ENCODE assay signal across 9 mouse cellular contexts in genomic region chr12:12527366-12527765, GRCm38 (mm10).
DNase-seq lines count a peak whose midpoint lies in the region; ATAC-seq and TF ChIP-seq lines count a peak whose summit lies in the region.
"Had no signal": no experiment of that assay in that cellular context is flagged by ENCODE, and none has a peak within 500 bp of the region (broad histone marks: within the 10 kb centered on the region; RNA-seq: fewer than 3 reads in every experiment).

No protein-coding gene starts in this region.

- DNase-seq in kidney, adult 11 months = peak; percentile 33
- DNase-seq in forebrain, postnatal 0 days = peak; percentile 43
- DNase-seq in midbrain, embryonic 14.5 days = peak; percentile 22
- no peak for DNase-seq in spleen, postnatal 4 days (ENCODE audit: low spot score in 2 of 2)
- no peak for DNase-seq in cerebellum, adult 11-12 months
- no peak for DNase-seq in gastrocnemius, postnatal 10 days
- DNase-seq: right cerebral cortex, postnatal 14 days had no signal

- H3K27ac ChIP-seq in kidney, embryonic 14.5 days (ENCODE audit: low read depth, low read length) = no peak overlapping the region
- H3K27ac ChIP-seq in forebrain, postnatal 0 days (ENCODE audit: low read depth, low read length) = no peak overlapping the region
- H3K27ac ChIP-seq in intestine, embryonic 16.5 days (ENCODE audit: low read length) = no peak overlapping the region
- peak overlapping the region; percentile 6; the same call in 1 of the 2 replicates for H3K27ac ChIP-seq in midbrain, embryonic 14.5 days (replicated peaks; ENCODE audit: low read depth, low read length)

- H3K9ac ChIP-seq in kidney, embryonic 14.5 days (ENCODE audit: low read depth, low read length) = no peak overlapping the region
- no peak overlapping the region for H3K9ac ChIP-seq in forebrain, postnatal 0 days
- no peak overlapping the region for H3K9ac ChIP-seq in intestine, embryonic 16.5 days (ENCODE audit: low read depth, low read length)
- H3K9ac ChIP-seq in midbrain, embryonic 14.5 days (replicated peaks; ENCODE audit: low read length) = no peak overlapping the region

- no peaks in the 10 kb centered on the region for H3K9me3 ChIP-seq in kidney, embryonic 14.5 days (ENCODE audit: control insufficient read depth, low read length)
- no peaks in the 10 kb centered on the region for H3K9me3 ChIP-seq in forebrain, postnatal 0 days (ENCODE audit: low read length)
- H3K9me3 ChIP-seq in intestine, embryonic 16.5 days (ENCODE audit: control insufficient read depth, low read length) = no peaks in the 10 kb centered on the region
- no peaks in the 10 kb centered on the region for H3K9me3 ChIP-seq in midbrain, embryonic 14.5 days (ENCODE audit: control insufficient read depth, low read length)

- 70% methylated on average over 3 of the region's 3 CpGs for WGBS in kidney, embryonic 14.5 days
- 18% methylated on average over 3 of the region's 3 CpGs for WGBS in forebrain, postnatal 0 days
- 67% methylated on average over 3 of the region's 3 CpGs for WGBS in intestine, embryonic 16.5 days
- WGBS in midbrain, embryonic 14.5 days = 73% methylated on average over 3 of the region's 3 CpGs

- no peak overlapping the region for H3K4me3 ChIP-seq in kidney, embryonic 14.5 days (ENCODE audit: low read length)
- no peak overlapping the region for H3K4me3 ChIP-seq in forebrain, postnatal 0 days (ENCODE audit: low read depth, low read length)
- H3K4me3 ChIP-seq in intestine, embryonic 16.5 days (ENCODE audit: low read length) = no peak overlapping the region
- no peak overlapping the region for H3K4me3 ChIP-seq in midbrain, embryonic 14.5 days (replicated peaks; ENCODE audit: low read depth, low read length)

- H3K4me2 ChIP-seq in kidney, embryonic 14.5 days (replicated peaks; ENCODE audit: low read depth, low read length) = no peak overlapping the region
- H3K4me2 ChIP-seq in forebrain, postnatal 0 days (ENCODE audit: low read depth) = no peak overlapping the region
- H3K4me2 ChIP-seq in intestine, embryonic 16.5 days (ENCODE audit: low read depth, low read length) = no peak overlapping the region
- H3K4me2 ChIP-seq in midbrain, embryonic 14.5 days (ENCODE audit: low read length) = no peak overlapping the region

- no peaks in the 10 kb centered on the region for H3K36me3 ChIP-seq in kidney, embryonic 14.5 days (ENCODE audit: control insufficient read depth, insufficient read depth, low read length)
- no peaks in the 10 kb centered on the region for H3K36me3 ChIP-seq in forebrain, postnatal 0 days (ENCODE audit: insufficient read depth)
- H3K36me3 ChIP-seq in intestine, embryonic 16.5 days (ENCODE audit: control insufficient read depth, insufficient read depth, low read length) = no peaks in the 10 kb centered on the region
- H3K36me3 ChIP-seq in midbrain, embryonic 14.5 days (ENCODE audit: control insufficient read depth, insufficient read depth, low read length) = no peaks in the 10 kb centered on the region

- H3K27me3 ChIP-seq in kidney, embryonic 14.5 days (ENCODE audit: control insufficient read depth, insufficient read depth, low read length) = no peaks in the 10 kb centered on the region
- no peaks in the 10 kb centered on the region for H3K27me3 ChIP-seq in forebrain, postnatal 0 days (ENCODE audit: insufficient read depth, low read length)
- no peaks in the 10 kb centered on the region for H3K27me3 ChIP-seq in intestine, embryonic 16.5 days (replicated peaks; ENCODE audit: control insufficient read depth, insufficient read depth, low read length)
- H3K27me3 ChIP-seq in midbrain, embryonic 14.5 days (ENCODE audit: control insufficient read depth, insufficient read depth, low read length) = no peaks in the 10 kb centered on the region

- TF ChIP-seq CTCF in forebrain, postnatal 0 days (IDR thresholded peaks at IDR 0.05; ENCODE audit: low read depth) = no peak

- no peak for ATAC-seq in kidney, embryonic 14.5 days (ENCODE audit: low FRiP score, low TSS enrichment)
- peak; percentile 46; the same call in 1 of the 2 replicates for ATAC-seq in forebrain, postnatal 0 days
- peak; percentile 54 for ATAC-seq in intestine, embryonic 16.5 days
- peak; percentile 43; the same call in 1 of the 2 replicates for ATAC-seq in midbrain, embryonic 14.5 days (ENCODE audit: low FRiP score, low TSS enrichment)

- H3K4me1 ChIP-seq in kidney, embryonic 14.5 days (ENCODE audit: control insufficient read depth, insufficient read depth, low read length) = no peaks in the 10 kb centered on the region
- peaks cover 5% of the 10 kb centered on the region; the same call in 1 of the 2 replicates for H3K4me1 ChIP-seq in forebrain, postnatal 0 days (ENCODE audit: insufficient read depth)
- peaks cover 3% of the 10 kb centered on the region; the same call in 1 of the 2 replicates for H3K4me1 ChIP-seq in intestine, embryonic 16.5 days (ENCODE audit: control insufficient read depth, insufficient read depth, low read length)
- H3K4me1 ChIP-seq in midbrain, embryonic 14.5 days (ENCODE audit: control insufficient read depth, insufficient read depth, low read length) = peaks cover 14% of the 10 kb centered on the region

Comparison
In these comparisons a context has a peak if more than half of its experiments do, and no peak if none do; other contexts are left out.
1. DNase-seq: peak in kidney, adult 11 months (single experiment), forebrain, postnatal 0 days (single experiment) and midbrain, embryonic 14.5 days (single experiment); none in spleen, postnatal 4 days (0 of 2), cerebellum, adult 11-12 months (single experiment) and gastrocnemius, postnatal 10 days (single experiment).